Mouse (Mus musculus): ENCODE data around the gene Micu2.

DNA sequence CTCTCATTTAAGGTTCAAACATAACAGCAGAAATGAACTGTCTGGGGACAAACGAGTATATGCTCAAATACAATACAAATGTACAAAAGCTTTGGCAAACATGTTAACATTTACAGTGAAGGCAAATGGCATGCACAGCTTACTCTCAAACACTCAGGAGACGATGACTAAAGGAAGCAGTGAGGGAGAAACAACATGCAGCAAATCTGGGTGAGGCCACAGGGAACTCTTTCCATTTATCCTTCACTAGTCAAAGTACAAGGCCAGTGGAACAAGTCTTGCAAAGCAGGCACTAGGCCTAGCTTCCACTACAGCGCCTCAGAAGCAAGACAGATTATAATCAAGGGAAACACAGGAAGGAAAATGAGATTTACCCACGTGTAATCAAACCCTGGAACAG is 116.3 kb downstream of the Micu2 start:
- TF ChIP-seq POLR2AphosphoS2 (IDR thresholded peaks at IDR 0.05; ENCODE audit: low read length) (no peak), EP300 (IDR thresholded peaks at IDR 0.05; ENCODE audit: low read depth in 1 of 2, low read length in 2 of 2) (no peak), POLR2A (IDR thresholded peaks at IDR 0.05; ENCODE audit: control insufficient read depth in 1 of 2, insufficient read depth in 1 of 2, low read depth in 1 of 2, low read length in 2 of 2, poor library complexity in 1 of 2) (no peak), CTCF (IDR thresholded peaks at IDR 0.05 in 2 of 3, conservative IDR thresholded peaks at IDR 0.05 in 1 of 3; ENCODE audit: control insufficient read depth in 1 of 3, insufficient read depth in 1 of 3, low read depth in 2 of 3, low read length in 3 of 3, poor library complexity in 1 of 3, severe bottlenecking in 1 of 3) (no peak), GATA1 (IDR thresholded peaks at IDR 0.05; ENCODE audit: low read depth, low read length) (no peak)
